Mouse (Mus musculus) limb, embryonic 12.5 days (tissue): Measurements from ENCODE around the gene Cdkl5. TPM values are rescaled to one million over a fixed set of nuclear protein-coding genes. Genes with fewer than 3 reads are reported as not detected.

Experiments used
- polyA plus RNA-seq: library from polyadenylated mRNA; unstranded; fragments of >200 nt; fragmentation: Nextera tagmentation; extraction: Ambion mirVana; gene quantifications from 2 replicates; pipeline ENCODE4 v1.2.1, GENCODE M21; 2016

The Cdkl5 gene
- polyA plus RNA-seq, 1 experiment from 2014 or later: 1.4 TPM

Other genes with a start within 250 kb of the Cdkl5 start
- gene Rs1, start 226.7 kb downstream of the Cdkl5 start, polyA plus RNA-seq: not detected in 2 replicates
- gene Gja6, start 87.7 kb downstream of the Cdkl5 start, polyA plus RNA-seq: 0.14 TPM in 1 of 2 replicates, not detected in the other
- 4.4 and 6.1 TPM in 2 replicates for gene Scml2, start 122.5 kb upstream of the Cdkl5 start, polyA plus RNA-seq